Mouse (Mus musculus): Measurements from ENCODE around the gene Ifit3. TPM values are rescaled to one million over a fixed set of nuclear protein-coding genes. Genes with fewer than 3 reads are reported as not detected.
"Not testable (repeated sequence)": the region's sequence is repeated elsewhere in the genome, so short reads cannot be mapped to it uniquely, and the experiment has no call there.

Ifit3 gene
- 0.54 and 1.1 TPM in 2 replicates for polyA plus RNA-seq (2012; rRNA removed)
- 0.79 and 1.3 TPM in 2 replicates for polyA plus RNA-seq (2014; fragmentation: Nextera tagmentation; extraction: Ambion mirVana)

GRCm38 (mm10) chr19:34583126-34583766, at the start of gene Ifit3:
Ifit3 (plus strand) TSS chr19:34583531.
- H3K27ac ChIP-seq; H3K27me3 ChIP-seq (ENCODE audit: control insufficient read depth, insufficient read depth, low read length); ATAC-seq (ENCODE audit: insufficient read depth); H3K4me1 ChIP-seq (replicated peaks; ENCODE audit: control insufficient read depth in 2 of 2, insufficient read depth in 2 of 2, low read length in 1 of 2); DNase-seq (ENCODE audit: low read depth in 3 of 3, low spot score in 3 of 3); H3K9me3 ChIP-seq (ENCODE audit: control insufficient read depth, low read length); H3K36me3 ChIP-seq (replicated peaks; ENCODE audit: control insufficient read depth, insufficient read depth, low read depth); H3K4me2 ChIP-seq (ENCODE audit: low read depth); H3K4me3 ChIP-seq (ENCODE audit: insufficient read depth in 1 of 2, low read depth in 2 of 2, low read length in 2 of 2); H3K9ac ChIP-seq (replicated peaks): not testable (repeated sequence)
- WGBS (ENCODE audit: insufficient replicate concordance): 26% methylated on average over 2 of the region's 2 CpGs

DNA sequence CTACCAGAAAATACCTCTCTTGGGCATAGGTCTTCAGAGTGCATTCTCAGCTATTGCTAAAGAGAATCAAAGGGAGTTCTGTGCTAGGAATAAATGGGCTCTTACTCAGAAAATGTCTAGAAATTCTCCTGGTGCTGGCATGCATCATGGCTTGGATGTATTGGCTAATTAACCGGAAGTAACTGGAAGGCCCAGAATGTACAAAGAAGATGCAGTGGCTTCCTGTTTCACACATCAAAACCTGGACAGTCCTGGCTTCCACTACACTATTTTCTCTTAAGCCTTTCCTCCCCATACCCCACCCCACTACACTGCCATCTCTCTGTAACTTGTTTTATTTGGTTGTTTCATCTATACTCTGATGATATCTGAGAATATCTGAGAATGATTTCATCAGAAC, 43.9 kb upstream of the Ifit3 start:
- no peaks in the 10 kb centered on the region for H3K4me1 ChIP-seq (replicated peaks; ENCODE audit: control insufficient read depth in 2 of 2, insufficient read depth in 2 of 2, low read length in 1 of 2)
- no peaks in the 10 kb centered on the region for H3K27me3 ChIP-seq (ENCODE audit: control insufficient read depth, insufficient read depth, low read length)
- no peaks in the 10 kb centered on the region for H3K9me3 ChIP-seq (ENCODE audit: control insufficient read depth, low read length)
- WGBS (ENCODE audit: insufficient replicate concordance): 66% methylated on average over 1 of the region's 1 CpGs
- DNase-seq (ENCODE audit: low read depth in 3 of 3, low spot score in 3 of 3) (no peak), ATAC-seq (ENCODE audit: insufficient read depth) (no peak)
- no peak overlapping the region for H3K9ac ChIP-seq (replicated peaks)
- H3K36me3 ChIP-seq (replicated peaks; ENCODE audit: control insufficient read depth, insufficient read depth, low read depth): no peaks in the 10 kb centered on the region
- H3K27ac ChIP-seq: no peak overlapping the region
- no peak overlapping the region for H3K4me3 ChIP-seq (ENCODE audit: insufficient read depth in 1 of 2, low read depth in 2 of 2, low read length in 2 of 2)
- H3K4me2 ChIP-seq (ENCODE audit: low read depth): no peak overlapping the region
- TF ChIP-seq EP300 (IDR thresholded peaks at IDR 0.05; ENCODE audit: low read depth): no peak
- TF ChIP-seq CTCF (IDR thresholded peaks at IDR 0.05; ENCODE audit: low read depth): no peak

DNA sequence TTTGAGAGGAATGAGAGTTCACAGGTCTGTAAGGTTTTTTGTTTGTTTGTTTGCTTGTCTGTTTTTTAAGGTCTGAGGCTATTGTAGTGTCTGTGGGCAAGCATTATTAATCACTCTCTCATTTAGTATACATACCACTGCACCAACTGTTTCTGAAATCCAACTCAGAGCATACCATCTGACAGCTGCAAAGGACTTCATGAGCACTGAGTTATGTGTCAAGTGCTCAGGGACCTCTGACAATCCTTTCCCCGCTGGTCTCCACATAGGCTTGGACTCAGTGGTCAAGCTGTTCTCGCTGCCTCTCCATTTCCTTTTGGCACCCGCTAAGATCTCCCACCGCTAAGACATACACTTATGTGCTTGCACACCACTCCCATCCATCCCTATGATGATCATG, 37.1 kb upstream of the Ifit3 start:
- H3K9ac ChIP-seq (replicated peaks): no peak overlapping the region
- H3K27ac ChIP-seq: no peak overlapping the region
- H3K4me2 ChIP-seq (ENCODE audit: low read depth): no peak overlapping the region
- no peaks in the 10 kb centered on the region for H3K36me3 ChIP-seq (replicated peaks; ENCODE audit: control insufficient read depth, insufficient read depth, low read depth)
- no peaks in the 10 kb centered on the region for H3K27me3 ChIP-seq (ENCODE audit: control insufficient read depth, insufficient read depth, low read length)
- no peaks in the 10 kb centered on the region for H3K4me1 ChIP-seq (replicated peaks; ENCODE audit: control insufficient read depth in 2 of 2, insufficient read depth in 2 of 2, low read length in 1 of 2)
- 61% methylated on average over 4 of the region's 4 CpGs for WGBS (ENCODE audit: insufficient replicate concordance)
- H3K9me3 ChIP-seq (ENCODE audit: control insufficient read depth, low read length): no peaks in the 10 kb centered on the region
- H3K4me3 ChIP-seq (ENCODE audit: insufficient read depth in 1 of 2, low read depth in 2 of 2, low read length in 2 of 2): no peak overlapping the region
- ATAC-seq (ENCODE audit: insufficient read depth): no peak
- TF ChIP-seq EP300 (IDR thresholded peaks at IDR 0.05; ENCODE audit: low read depth): no peak
- TF ChIP-seq CTCF (IDR thresholded peaks at IDR 0.05; ENCODE audit: low read depth): no peak
- no peak for DNase-seq (ENCODE audit: low read depth in 3 of 3, low spot score in 3 of 3)

DNA sequence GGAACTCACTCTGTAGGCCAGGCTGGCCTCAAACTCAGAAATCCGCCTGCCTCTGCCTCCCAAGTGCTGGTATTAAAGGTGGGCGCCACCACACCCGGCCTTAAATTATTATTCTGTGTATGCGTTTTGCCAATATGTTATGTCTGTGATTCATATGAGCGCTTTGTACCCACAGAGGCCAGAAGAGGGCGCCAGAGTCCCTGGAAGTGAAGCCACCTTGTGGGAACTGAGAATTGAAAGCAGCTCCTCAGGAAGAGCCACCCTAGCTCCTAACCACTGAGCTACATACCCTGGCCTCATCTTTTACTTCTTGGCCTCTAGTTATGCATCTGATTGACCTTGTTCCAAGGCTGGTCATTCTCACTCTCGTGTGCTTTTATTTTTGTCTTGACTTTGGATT, 35.4 kb upstream of the Ifit3 start:
- WGBS (ENCODE audit: insufficient replicate concordance): 18% methylated on average over 7 of the region's 7 CpGs
- no peaks in the 10 kb centered on the region for H3K36me3 ChIP-seq (replicated peaks; ENCODE audit: control insufficient read depth, insufficient read depth, low read depth)

DNA sequence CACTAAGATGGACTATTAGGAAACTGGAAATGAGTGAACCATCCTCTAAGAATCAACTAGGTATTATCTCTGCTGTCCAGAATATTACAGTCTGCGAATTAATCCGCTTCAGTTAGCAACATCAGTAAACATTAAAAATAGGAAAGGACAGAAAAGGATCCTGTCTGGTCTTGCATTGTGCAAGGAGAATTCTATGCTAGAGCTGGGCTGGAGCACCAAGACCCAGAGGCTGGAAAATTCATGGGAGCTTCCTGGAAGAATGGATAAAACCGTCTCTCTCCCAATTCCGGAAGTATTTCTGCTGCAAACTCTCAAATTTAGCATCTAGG, 33.2 kb upstream of the Ifit3 start:
- peak overlapping the region; percentile 58 to 95 for H3K4me3 ChIP-seq (ENCODE audit: insufficient read depth in 1 of 2, low read depth in 2 of 2, low read length in 2 of 2)

More for the DNA sequence above, 35.4 kb upstream of the Ifit3 start:
- no peaks in the 10 kb centered on the region for H3K9me3 ChIP-seq (ENCODE audit: control insufficient read depth, low read length)
- TF ChIP-seq EP300 (IDR thresholded peaks at IDR 0.05; ENCODE audit: low read depth): no peak
- peak; percentile 86 for TF ChIP-seq CTCF (IDR thresholded peaks at IDR 0.05; ENCODE audit: low read depth)
- no peak for ATAC-seq (ENCODE audit: insufficient read depth)
- no peak overlapping the region for H3K4me2 ChIP-seq (ENCODE audit: low read depth)
- H3K4me1 ChIP-seq (replicated peaks; ENCODE audit: control insufficient read depth in 2 of 2, insufficient read depth in 2 of 2, low read length in 1 of 2): peaks cover 0 to 4% of the 10 kb centered on the region in 2 experiments; a peak in 2 of 4 replicates
- peak; percentile 62 to 65 (median 63) for DNase-seq (ENCODE audit: low read depth in 3 of 3, low spot score in 3 of 3)
- no peak overlapping the region for H3K27ac ChIP-seq
- H3K27me3 ChIP-seq (ENCODE audit: control insufficient read depth, insufficient read depth, low read length): no peaks in the 10 kb centered on the region
- H3K9ac ChIP-seq (replicated peaks): no peak overlapping the region
- H3K4me3 ChIP-seq (ENCODE audit: insufficient read depth in 1 of 2, low read depth in 2 of 2, low read length in 2 of 2): no peak overlapping the region

More for the DNA sequence above, 33.2 kb upstream of the Ifit3 start:
- no peaks in the 10 kb centered on the region for H3K9me3 ChIP-seq (ENCODE audit: control insufficient read depth, low read length)
- TF ChIP-seq EP300 (IDR thresholded peaks at IDR 0.05; ENCODE audit: low read depth) (0 out of 2 replicates have a peak, but pooled peaks have one; percentile 30), CTCF (IDR thresholded peaks at IDR 0.05; ENCODE audit: low read depth) (no peak)
- 22% methylated on average over 4 of the region's 4 CpGs for WGBS (ENCODE audit: insufficient replicate concordance)
- peaks cover 0 to 4% of the 10 kb centered on the region in 2 experiments; a peak in 2 of 4 replicates for H3K4me1 ChIP-seq (replicated peaks; ENCODE audit: control insufficient read depth in 2 of 2, insufficient read depth in 2 of 2, low read length in 1 of 2)
- no peaks in the 10 kb centered on the region for H3K36me3 ChIP-seq (replicated peaks; ENCODE audit: control insufficient read depth, insufficient read depth, low read depth)
- peak; percentile 11; the same call in 1 of the 2 replicates for ATAC-seq (ENCODE audit: insufficient read depth)
- H3K9ac ChIP-seq (replicated peaks): peak overlapping the region; percentile 56; the same call in 1 of the 2 replicates
- H3K27ac ChIP-seq: no peak overlapping the region
- peak overlapping the region; percentile 71 for H3K4me2 ChIP-seq (ENCODE audit: low read depth)
- DNase-seq (ENCODE audit: low read depth in 3 of 3, low spot score in 3 of 3): no peak
- H3K27me3 ChIP-seq (ENCODE audit: control insufficient read depth, insufficient read depth, low read length): no peaks in the 10 kb centered on the region

Data from liver, embryonic 14.5 days (tissue).